Mouse (Mus musculus): ENCODE measurements around the gene Igfbp3. TPM values are rescaled to one million over a fixed set of nuclear protein-coding genes. Genes with fewer than 3 reads are reported as not detected.

The Igfbp3 gene
- polyA plus RNA-seq, 1 experiment from 2014 or later, result 14.8 TPM

GRCm38 (mm10) chr11:7199736-7200392 lies 13.9 kb downstream of the Igfbp3 start:
- 42% methylated on average over 14 of the region's 14 CpGs for WGBS
- ATAC-seq (ENCODE audit: low read depth), result no peak
- no peaks in the 10 kb centered on the region for H3K36me3 ChIP-seq (ENCODE audit: control insufficient read depth, insufficient read depth, low read length)
- H3K27ac ChIP-seq (ENCODE audit: low read length), result no peak overlapping the region
- no peaks in the 10 kb centered on the region for H3K4me1 ChIP-seq (replicated peaks; ENCODE audit: control insufficient read depth, insufficient read depth, low read length)
- no peaks in the 10 kb centered on the region for H3K27me3 ChIP-seq (ENCODE audit: control insufficient read depth, insufficient read depth, low read depth, low read length)
- no peak overlapping the region for H3K9ac ChIP-seq (ENCODE audit: low read length)
- no peak overlapping the region for H3K4me2 ChIP-seq (ENCODE audit: low read depth, low read length)
- peaks cover 2% of the 10 kb centered on the region; the same call in 1 of the 2 replicates for H3K9me3 ChIP-seq (ENCODE audit: control insufficient read depth, low read length)
- H3K4me3 ChIP-seq (ENCODE audit: low read length), result no peak overlapping the region

GRCm38 (mm10) chr11:7198481-7199256 lies 15.1 kb downstream of the Igfbp3 start:
- Histone ChIP-seq H3K27me3 (ENCODE audit: control insufficient read depth, insufficient read depth, low read depth, low read length) (no peaks in the 10 kb centered on the region), H3K4me3 (ENCODE audit: low read length) (no peak overlapping the region), H3K4me2 (ENCODE audit: low read depth, low read length) (no peak overlapping the region), H3K9me3 (ENCODE audit: control insufficient read depth, low read length) (peaks cover 2% of the 10 kb centered on the region; the same call in 1 of the 2 replicates), H3K36me3 (ENCODE audit: control insufficient read depth, insufficient read depth, low read length) (no peaks in the 10 kb centered on the region), H3K27ac (ENCODE audit: low read length) (peak overlapping the region; percentile 58), H3K4me1 (replicated peaks; ENCODE audit: control insufficient read depth, insufficient read depth, low read length) (no peaks in the 10 kb centered on the region), H3K9ac (ENCODE audit: low read length) (no peak overlapping the region)
- ATAC-seq (ENCODE audit: low read depth), result peak; percentile 72
- WGBS, result 62% methylated on average over 10 of the region's 10 CpGs

DNA sequence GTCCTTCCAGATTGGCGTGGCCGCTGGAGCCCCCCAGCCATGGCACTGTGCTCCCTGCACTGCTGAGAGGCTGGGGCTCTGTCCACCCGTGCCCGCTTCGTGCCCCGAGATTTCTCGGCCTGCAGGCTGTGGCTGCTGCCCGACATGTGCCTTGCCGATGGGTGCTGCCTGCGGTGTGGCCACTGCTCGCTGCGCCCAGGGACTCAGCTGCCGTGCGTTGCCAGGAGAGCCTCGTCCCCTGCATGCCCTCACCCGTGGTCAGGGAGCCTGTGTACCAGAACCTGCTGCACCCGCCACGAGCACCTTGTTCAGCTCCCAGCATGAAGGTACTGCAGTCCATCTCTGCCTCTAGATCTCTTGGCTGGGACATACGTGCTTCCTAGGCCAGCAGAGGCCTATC lies 15.7 kb downstream of the Igfbp3 start:
- Histone ChIP-seq H3K9ac (ENCODE audit: low read length) (no peak overlapping the region), H3K9me3 (ENCODE audit: control insufficient read depth, low read length) (peaks cover 2% of the 10 kb centered on the region; the same call in 1 of the 2 replicates), H3K27me3 (ENCODE audit: control insufficient read depth, insufficient read depth, low read depth, low read length) (no peaks in the 10 kb centered on the region), H3K36me3 (ENCODE audit: control insufficient read depth, insufficient read depth, low read length) (no peaks in the 10 kb centered on the region), H3K4me2 (ENCODE audit: low read depth, low read length) (no peak overlapping the region), H3K4me3 (ENCODE audit: low read length) (no peak overlapping the region), H3K27ac (ENCODE audit: low read length) (peak overlapping the region; percentile 58), H3K4me1 (replicated peaks; ENCODE audit: control insufficient read depth, insufficient read depth, low read length) (no peaks in the 10 kb centered on the region)
- 89% methylated on average over 19 of the region's 19 CpGs for WGBS
- no peak for ATAC-seq (ENCODE audit: low read depth)

- H3K4me1 ChIP-seq (replicated peaks; ENCODE audit: control insufficient read depth, insufficient read depth, low read length), result no peaks in the 10 kb centered on the region
- ATAC-seq (ENCODE audit: low read depth), result no peak
- H3K4me3 ChIP-seq (ENCODE audit: low read length), result no peak within 1 kb of the TSS
- no peak within 1 kb of the TSS for H3K4me2 ChIP-seq (ENCODE audit: low read depth, low read length)
- no peaks in the 10 kb centered on the region for H3K27me3 ChIP-seq (ENCODE audit: control insufficient read depth, insufficient read depth, low read depth, low read length)
- no peak within 1 kb of the TSS for H3K9ac ChIP-seq (ENCODE audit: low read length)
- WGBS, result 60% methylated on average over 12 of the region's 12 CpGs
- H3K36me3 ChIP-seq (ENCODE audit: control insufficient read depth, insufficient read depth, low read length), result no peaks in the 10 kb centered on the region
- peaks cover 2% of the 10 kb centered on the region; the same call in 1 of the 2 replicates for H3K9me3 ChIP-seq (ENCODE audit: control insufficient read depth, low read length)
- peak within 1 kb of the TSS; percentile 58 for H3K27ac ChIP-seq (ENCODE audit: low read length)
Observed at GRCm38 (mm10) chr11:7197491-7197941, 16.2 kb downstream of the Igfbp3 start, which contains the start of gene Igfbp1. Igfbp1 (plus strand) TSS chr11:7197782.

GRCm38 (mm10) chr11:7195312-7195685 lies 18.4 kb downstream of the Igfbp3 start:
- Histone ChIP-seq H3K9ac (ENCODE audit: low read length) (no peak overlapping the region), H3K27ac (ENCODE audit: low read length) (no peak overlapping the region), H3K9me3 (ENCODE audit: control insufficient read depth, low read length) (peaks cover 2% of the 10 kb centered on the region; the same call in 1 of the 2 replicates), H3K4me2 (ENCODE audit: low read depth, low read length) (no peak overlapping the region), H3K27me3 (ENCODE audit: control insufficient read depth, insufficient read depth, low read depth, low read length) (no peaks in the 10 kb centered on the region), H3K4me3 (ENCODE audit: low read length) (no peak overlapping the region), H3K4me1 (replicated peaks; ENCODE audit: control insufficient read depth, insufficient read depth, low read length) (no peaks in the 10 kb centered on the region), H3K36me3 (ENCODE audit: control insufficient read depth, insufficient read depth, low read length) (no peaks in the 10 kb centered on the region)
- WGBS, result 78% methylated on average over 4 of the region's 4 CpGs
- ATAC-seq (ENCODE audit: low read depth), result no peak

DNA sequence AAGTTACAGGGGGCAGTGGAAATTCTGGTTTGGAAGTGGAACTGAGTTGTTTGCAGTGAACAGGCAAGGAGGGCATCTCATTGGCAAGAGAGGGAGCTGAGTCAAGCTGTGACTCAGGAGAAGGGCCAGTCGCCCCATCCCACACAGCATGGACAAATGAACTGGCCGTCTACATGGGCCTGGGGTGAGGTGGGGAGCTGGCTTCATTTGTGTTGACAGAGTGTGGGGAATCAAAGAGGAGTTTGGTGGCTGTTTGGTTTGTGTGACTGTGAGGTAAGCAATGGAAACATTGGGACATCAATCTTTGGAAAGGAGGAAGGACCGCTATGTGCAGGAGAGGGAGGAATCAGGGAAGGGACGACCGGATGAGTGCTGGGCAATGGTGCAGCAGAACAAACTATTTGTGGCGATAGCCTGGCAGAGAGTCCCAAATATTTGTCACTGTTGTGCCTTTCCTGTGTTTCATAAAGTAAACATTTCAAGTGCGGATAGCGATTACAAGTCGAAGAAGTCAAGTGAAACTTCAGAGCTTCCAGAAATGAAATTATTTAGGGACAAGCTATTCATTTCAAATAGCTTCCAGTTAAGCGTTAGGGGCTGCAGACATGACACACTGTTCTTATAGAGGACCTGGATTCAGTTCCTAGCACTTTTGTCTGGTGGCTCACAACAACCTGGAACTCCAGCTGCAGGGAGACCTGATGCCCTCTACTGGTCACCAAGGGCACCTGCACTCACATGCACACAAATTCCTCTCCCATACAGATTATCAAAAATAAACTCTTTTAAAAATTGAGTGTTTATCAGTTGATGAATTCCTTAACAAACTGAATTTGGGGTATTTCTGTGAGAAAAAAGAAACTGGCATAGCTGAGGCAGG lies 19.1 kb downstream of the Igfbp3 start:
- ATAC-seq (ENCODE audit: low read depth), result no peak
- no peak overlapping the region for H3K9ac ChIP-seq (ENCODE audit: low read length)
- H3K36me3 ChIP-seq (ENCODE audit: control insufficient read depth, insufficient read depth, low read length), result no peaks in the 10 kb centered on the region
- no peak overlapping the region for H3K4me3 ChIP-seq (ENCODE audit: low read length)
- H3K9me3 ChIP-seq (ENCODE audit: control insufficient read depth, low read length), result peaks cover 2% of the 10 kb centered on the region; the same call in 1 of the 2 replicates
- 74% methylated on average over 10 of the region's 10 CpGs for WGBS
- H3K4me1 ChIP-seq (replicated peaks; ENCODE audit: control insufficient read depth, insufficient read depth, low read length), result no peaks in the 10 kb centered on the region
- no peaks in the 10 kb centered on the region for H3K27me3 ChIP-seq (ENCODE audit: control insufficient read depth, insufficient read depth, low read depth, low read length)
- H3K27ac ChIP-seq (ENCODE audit: low read length), result no peak overlapping the region
- no peak overlapping the region for H3K4me2 ChIP-seq (ENCODE audit: low read depth, low read length)

DNA sequence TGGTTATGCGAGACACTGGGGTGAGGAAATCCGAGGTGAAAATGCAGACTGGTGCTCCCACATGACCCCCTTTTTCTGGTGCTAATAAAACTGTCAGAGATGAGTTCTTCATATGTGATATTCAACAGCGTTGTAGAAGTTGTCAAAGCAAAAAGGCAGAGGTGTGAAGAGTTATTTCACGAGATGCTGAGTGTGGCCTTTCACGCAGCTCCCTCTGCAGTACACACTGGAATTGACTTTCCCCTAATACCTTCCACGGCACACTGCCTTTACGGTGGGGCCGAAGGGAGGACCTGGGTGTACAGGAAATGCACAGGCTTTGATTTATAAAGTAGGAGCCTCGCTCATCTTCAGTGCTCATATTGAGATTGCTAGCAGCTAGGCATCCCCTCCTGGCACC lies 20.6 kb downstream of the Igfbp3 start:
- no peak overlapping the region for H3K4me2 ChIP-seq (ENCODE audit: low read depth, low read length)
- ATAC-seq (ENCODE audit: low read depth), result no peak
- 63% methylated on average over 9 of the region's 9 CpGs for WGBS
- H3K4me3 ChIP-seq (ENCODE audit: low read length), result no peak overlapping the region
- H3K4me1 ChIP-seq (replicated peaks; ENCODE audit: control insufficient read depth, insufficient read depth, low read length), result no peaks in the 10 kb centered on the region
- peaks cover 2% of the 10 kb centered on the region; the same call in 1 of the 2 replicates for H3K9me3 ChIP-seq (ENCODE audit: control insufficient read depth, low read length)
- H3K9ac ChIP-seq (ENCODE audit: low read length), result no peak overlapping the region
- H3K36me3 ChIP-seq (ENCODE audit: control insufficient read depth, insufficient read depth, low read length), result no peaks in the 10 kb centered on the region
- no peak overlapping the region for H3K27ac ChIP-seq (ENCODE audit: low read length)
- no peaks in the 10 kb centered on the region for H3K27me3 ChIP-seq (ENCODE audit: control insufficient read depth, insufficient read depth, low read depth, low read length)

GRCm38 (mm10) chr11:7192710-7193109 lies 21.0 kb downstream of the Igfbp3 start:
- H3K9me3 ChIP-seq (ENCODE audit: control insufficient read depth, low read length), result peaks cover 2% of the 10 kb centered on the region; the same call in 1 of the 2 replicates
- no peak for ATAC-seq (ENCODE audit: low read depth)
- 50% methylated on average over 6 of the region's 6 CpGs for WGBS

More at GRCm38 (mm10) chr11:7192710-7193109, 21.0 kb downstream of the Igfbp3 start:
- no peaks in the 10 kb centered on the region for H3K36me3 ChIP-seq (ENCODE audit: control insufficient read depth, insufficient read depth, low read length)
- no peak overlapping the region for H3K4me2 ChIP-seq (ENCODE audit: low read depth, low read length)
- no peak overlapping the region for H3K27ac ChIP-seq (ENCODE audit: low read length)
- no peak overlapping the region for H3K4me3 ChIP-seq (ENCODE audit: low read length)
- H3K9ac ChIP-seq (ENCODE audit: low read length), result no peak overlapping the region
- no peaks in the 10 kb centered on the region for H3K27me3 ChIP-seq (ENCODE audit: control insufficient read depth, insufficient read depth, low read depth, low read length)
- H3K4me1 ChIP-seq (replicated peaks; ENCODE audit: control insufficient read depth, insufficient read depth, low read length), result no peaks in the 10 kb centered on the region
